Mouse (Mus musculus) embryo, embryonic 9.5 days (tissue): ENCODE results near the gene Smagp.
"Not testable (repeated sequence)": the region's sequence is repeated elsewhere in the genome, so short reads cannot be mapped to it uniquely, and the experiment has no call there.

ENCODE experiments used
- DNase-seq: peaks from one replicate; pipeline ENCODE4 v3.0.0-alpha.2; 2017; ENCODE audit errors: extremely low spot score

Smagp gene

DNA sequence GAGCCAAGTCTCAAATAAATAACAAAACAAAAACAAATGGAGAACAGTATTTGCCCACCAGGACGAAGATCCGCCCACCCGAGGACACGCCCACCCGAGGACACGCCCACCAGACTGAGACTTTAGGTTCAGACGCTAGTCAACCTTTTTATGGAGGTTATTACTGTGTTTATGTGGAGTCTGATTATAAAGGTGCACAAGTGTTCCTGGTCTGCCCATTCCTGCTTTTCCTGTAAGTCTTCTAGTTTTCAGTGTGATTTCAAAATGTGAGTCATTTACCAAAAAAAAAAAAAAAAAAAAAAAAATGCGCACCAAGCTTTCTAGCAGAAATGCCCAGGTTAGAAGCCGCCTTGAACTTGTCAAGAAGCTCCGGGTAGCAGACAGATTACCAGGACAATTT is 9.5 kb downstream of the Smagp start:
- DNase-seq = no peak

DNA sequence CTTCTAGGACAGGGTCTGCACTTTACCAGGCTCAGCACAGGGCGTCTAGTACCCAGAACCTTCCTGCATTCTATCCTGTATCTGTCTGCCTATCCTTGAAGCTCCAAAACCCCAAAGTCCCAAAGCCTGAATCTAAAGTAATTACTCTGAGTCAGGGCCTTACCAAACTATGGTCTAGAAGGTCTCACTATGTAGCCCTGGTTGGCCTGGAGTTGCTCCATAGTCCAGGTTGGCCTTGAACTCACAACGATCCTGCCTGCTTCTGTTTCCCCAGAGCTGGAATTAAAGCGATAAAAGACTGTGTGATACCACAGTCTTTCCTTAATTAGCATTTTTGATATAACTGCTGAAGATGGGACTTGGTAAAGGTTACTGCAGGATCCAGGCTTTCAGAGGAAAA is 12.3 kb downstream of the Smagp start:
- DNase-seq = no peak

DNA sequence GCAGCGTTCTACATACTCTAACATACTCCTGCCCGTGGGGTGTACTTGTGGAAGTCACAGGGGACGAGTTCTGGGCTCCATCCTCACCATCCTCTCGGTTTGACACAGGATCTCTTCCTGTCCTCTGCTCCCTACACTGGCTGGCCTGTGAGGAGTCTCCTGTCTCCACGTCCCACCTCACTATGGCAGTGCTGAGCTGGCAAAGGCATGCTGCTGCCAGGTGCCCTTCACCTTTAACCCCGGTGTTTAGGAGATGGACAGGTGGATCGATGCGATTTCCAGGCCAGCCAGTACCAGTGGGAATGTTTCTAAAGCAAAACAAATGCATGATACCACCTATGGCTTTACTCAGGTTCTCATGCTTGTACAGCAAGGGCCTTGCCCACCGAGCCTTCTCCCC is 13.0 kb downstream of the Smagp start:
- no peak for DNase-seq

DNA sequence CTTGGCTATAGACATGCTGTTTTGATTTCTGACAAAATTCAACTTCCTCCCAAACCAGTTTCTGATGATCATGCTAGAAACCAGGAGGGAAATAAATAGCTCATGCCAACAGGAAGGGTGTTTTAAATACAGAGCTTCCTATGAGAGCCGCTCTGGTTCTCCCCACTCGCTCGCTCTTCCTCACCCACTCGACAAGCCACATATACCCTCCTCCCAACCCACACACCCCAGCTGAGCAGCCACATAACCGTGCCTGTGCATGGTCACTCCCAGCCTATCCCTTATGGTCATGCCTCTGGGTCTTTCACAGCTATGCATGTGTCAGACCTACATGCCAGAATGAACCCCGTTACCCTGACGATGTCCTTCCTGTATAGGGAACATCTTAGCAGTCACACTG is 14.6 kb downstream of the Smagp start:
- DNase-seq = no peak

DNA sequence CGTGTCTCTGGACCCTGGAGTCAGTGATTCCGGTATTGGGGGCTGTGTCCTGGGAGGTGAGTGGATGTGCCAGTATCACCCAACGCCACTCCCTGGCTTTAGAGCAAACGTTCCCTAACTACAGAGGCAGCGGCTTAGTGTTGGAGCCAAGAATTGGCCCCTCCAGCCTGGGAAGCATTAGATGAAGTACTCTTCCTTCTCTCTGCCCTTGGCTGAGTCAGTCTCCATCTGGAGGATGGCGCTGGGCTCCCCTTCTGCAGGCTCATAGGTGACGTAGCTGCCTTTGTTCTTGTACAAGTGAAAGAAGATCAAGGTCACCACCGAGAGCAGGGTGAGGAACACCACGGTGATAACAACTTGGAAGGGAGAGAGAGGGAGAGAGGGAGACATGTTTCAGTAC is 15.1 kb downstream of the Smagp start:
- DNase-seq = not testable (repeated sequence)

DNA sequence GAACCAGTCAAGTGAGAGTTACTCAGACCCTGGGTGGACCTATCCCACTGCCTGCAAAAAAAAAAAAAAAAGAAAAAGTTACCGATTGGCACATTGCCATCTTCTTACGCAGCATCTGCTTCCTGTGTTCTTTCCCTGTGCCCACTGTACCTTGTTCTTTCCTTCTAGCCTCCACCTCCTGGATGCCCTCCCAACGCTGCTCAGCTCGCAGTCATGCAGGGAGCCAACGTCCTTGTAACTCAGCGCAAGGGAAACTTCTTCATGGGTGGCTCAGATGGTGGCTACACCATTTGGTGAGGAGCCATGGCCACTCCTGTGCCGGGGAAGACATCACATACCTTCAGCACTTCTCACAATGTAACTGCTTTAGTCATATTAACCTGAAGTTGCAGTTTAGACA is 17.5 kb downstream of the Smagp start:
- no peak for DNase-seq

DNA sequence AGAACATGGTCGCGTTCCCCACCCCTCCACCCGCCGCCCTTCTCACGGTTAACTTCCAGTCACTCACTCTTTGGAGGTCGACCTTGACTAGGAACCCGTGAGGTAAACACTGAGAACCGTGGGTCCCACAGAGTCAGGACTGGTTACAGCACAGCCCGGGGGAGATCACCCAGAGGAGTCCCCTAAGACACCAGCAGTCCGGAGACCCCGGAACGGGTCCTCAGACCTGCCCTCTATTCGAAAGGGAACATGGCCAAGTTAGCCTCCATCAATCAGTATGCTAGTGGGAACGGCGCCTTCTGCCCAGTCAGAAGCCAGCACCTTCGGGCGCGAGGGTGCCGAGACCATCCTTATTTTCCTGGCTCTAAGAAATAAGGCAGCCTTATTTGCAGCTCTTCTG is 20.5 kb downstream of the Smagp start:
- no peak for DNase-seq

DNA sequence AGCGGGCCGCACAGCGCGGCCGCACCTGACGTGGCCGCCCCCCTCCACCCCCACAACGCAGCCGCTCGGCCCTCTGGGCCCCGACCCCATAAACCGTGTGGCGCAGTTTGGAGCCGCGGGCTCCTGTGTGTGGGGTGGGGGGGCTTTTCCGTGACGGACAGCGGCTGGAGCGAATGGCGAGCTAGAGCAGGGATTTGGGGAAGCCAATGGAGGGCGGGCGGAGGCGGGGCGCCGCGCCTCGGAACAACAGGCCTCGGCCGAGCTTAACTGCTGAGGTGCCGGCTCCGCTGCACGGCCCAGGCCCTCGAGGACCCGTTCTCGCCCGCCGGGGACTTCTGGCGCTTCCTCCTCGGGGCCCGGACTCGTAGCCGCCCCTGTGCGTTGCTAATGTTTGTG is 20.9 kb downstream of the Smagp start:
- peak; percentile 90 for DNase-seq

DNA sequence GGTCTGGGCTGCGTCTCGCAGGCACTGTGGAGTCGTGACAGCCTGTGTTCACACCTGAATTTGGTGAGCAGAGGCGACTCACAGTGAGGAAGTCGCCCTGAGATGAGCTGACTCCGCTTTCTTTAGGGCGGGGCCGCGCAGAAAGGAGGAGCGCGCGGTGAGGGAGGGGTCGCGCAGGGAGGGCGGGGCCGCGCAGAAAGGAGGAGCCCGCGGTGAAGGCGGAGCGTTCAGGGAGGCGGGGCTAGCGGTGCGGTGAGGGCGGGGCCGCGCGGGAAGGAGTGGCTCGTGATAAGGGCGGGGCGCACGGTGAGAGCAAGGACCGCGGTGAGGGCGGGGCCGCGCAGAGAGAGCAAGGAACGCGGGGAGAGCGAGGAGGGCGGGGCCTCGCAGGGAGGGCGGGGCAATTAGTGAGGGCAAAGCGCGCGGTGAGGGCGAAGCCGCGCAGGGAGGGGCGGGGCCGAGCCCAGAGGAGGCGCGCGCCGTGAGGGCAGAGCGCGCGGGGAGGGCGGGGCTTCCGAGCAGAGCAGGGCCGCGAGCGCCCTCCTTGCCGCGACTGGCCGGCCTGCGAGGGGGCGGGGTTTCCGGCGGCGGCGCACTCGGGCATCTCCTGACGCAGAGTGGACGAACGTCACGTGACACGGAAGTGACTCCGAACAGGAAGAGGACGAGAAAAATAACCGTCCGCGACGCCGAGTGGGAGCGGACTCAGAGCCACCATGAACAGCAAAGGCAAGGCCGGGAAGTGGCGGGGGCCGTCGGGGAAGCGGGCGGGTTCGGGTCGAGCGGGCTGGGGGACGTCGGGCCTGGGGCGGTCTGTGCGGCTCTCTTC is 21.5 kb downstream of the Smagp start, which contains the start of gene Dazap2:
Dazap2 (plus strand) TSS at position 354 of the 829 bp plus-strand sequence.
- peak; percentile 100 for DNase-seq

DNA sequence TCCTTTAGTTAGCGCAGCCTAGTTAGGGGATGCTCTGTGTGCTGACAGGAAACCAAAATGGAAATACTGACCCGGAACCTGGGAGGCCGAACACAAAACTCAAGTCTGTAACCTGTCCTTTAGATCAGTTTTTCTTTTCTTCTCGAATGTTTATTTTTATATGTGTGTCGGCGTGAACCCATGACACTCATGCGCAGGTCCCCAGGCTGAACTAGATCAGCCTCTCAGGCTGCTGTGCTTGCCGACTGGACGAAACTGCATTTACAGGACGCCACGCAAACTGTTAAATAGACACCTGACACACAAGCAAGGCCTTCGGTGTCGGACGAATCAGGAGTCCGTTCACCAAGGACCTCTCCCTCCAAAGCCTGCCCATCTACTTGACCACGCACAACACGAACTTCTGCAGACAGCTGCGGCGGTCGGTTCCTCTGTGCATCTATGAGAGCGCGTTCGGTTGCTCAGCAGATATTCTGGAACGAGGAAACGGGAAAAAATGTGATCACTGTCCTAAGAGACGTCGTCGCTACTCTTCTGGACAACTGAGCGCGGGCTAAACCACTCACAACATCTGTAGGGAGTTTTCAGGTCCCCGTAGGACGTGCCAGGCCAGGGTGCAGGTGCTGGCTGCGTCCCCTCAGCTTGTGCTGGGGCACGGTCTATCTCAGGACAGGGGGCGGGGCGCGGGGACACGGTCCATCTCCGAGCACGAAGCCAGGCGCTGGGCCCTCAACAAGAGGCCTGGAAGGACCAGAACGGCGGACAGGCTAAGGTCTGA is 22.3 kb downstream of the Smagp start:
- no peak for DNase-seq

DNA sequence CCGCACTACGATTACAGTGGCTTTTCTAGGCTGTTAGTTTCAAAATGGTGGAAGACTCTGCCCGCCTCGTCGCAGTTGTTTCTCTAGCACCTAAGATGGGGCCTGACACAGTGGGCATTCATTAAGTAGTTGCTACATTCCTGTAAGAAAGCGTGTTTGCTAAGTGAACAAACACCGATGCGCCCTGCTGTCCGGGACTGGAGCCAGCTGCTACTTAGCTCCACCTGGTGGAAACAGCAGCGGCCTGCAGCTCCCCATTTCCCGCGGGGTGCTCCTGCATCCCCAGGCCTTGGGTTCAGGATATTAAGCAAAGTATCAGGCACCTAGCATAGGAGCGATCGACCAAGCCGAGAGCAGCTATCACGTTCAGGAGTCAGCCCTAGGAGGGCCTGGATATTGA is 23.2 kb downstream of the Smagp start:
- DNase-seq = peak; percentile 77

DNA sequence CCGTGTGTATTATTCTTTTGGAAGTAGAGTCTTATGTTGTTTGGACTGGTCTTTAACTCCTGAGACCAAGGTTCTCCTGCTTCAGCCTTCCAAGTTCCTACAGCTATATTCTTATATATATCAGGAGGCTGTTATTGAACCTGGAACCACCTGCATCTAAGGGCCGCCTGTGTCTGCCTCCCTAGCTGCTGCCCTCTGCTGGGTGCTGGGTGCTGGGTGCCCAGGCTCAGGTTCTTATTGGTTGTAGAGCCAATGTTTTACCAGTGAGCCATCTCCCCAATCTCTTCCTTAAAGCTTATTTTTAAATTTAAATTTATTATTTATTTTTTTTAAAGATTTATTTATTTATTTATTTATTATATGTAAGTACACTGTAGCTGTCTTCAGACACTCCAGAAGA is 24.3 kb downstream of the Smagp start:
- DNase-seq = no peak

DNA sequence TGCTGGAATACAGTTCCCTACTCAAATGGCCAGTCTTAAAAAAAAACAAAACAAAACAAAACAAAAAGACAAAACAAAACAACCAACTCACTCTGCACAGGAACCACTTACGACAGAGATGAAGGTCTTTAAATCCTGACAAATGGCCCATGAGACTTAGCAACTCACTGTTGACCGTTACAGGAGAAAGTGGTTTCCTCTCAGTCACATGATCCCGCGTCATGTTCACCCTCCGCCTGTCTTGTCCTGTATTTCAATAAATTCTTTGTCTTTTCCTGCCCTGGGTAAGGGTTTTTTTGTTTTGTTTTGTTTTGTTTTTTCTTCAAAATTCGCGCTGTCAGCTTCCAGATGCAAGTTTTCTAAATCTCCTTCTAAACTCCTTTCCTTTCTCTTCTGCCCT is 24.8 kb downstream of the Smagp start:
- no peak for DNase-seq

DNA sequence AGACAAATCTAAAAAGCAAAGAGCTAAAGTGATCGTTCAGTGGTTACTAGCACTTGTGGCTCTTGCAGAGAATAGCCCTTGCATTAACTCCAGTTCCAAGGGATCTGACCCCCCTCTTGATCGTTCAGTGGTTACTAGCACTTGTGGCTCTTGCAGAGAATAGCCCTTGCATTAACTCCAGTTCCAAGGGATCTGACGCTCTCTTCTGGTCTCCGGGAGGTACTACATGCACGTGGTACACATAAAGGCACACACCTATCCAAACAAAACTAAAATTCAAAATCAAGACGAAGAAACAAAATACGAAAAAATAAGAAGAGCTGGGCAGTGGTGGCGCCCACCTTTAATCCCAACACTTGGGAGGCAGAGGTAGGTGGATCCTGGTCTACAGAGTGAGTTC is 30.1 kb downstream of the Smagp start:
- not testable (repeated sequence) for DNase-seq

DNA sequence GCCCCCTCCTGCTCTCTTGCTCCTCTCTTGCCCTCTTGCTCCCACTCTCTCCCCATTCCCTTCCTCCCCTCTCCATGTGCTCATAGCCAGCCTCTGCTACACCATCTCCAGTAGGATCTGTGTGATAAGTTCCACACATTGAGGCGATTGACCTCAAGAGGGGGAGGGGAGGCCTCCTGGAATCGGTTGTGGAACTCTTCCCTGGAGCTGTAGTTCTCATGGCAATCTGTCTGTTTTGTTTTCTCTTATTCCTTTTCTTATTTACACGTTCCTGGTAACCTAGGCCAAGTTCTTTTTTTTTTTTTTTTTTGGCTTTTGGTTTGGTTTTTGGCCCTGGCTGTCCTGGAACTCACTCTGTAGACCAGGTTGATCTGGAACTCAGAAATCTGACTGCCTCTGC is 35.1 kb downstream of the Smagp start:
- no peak for DNase-seq

DNA sequence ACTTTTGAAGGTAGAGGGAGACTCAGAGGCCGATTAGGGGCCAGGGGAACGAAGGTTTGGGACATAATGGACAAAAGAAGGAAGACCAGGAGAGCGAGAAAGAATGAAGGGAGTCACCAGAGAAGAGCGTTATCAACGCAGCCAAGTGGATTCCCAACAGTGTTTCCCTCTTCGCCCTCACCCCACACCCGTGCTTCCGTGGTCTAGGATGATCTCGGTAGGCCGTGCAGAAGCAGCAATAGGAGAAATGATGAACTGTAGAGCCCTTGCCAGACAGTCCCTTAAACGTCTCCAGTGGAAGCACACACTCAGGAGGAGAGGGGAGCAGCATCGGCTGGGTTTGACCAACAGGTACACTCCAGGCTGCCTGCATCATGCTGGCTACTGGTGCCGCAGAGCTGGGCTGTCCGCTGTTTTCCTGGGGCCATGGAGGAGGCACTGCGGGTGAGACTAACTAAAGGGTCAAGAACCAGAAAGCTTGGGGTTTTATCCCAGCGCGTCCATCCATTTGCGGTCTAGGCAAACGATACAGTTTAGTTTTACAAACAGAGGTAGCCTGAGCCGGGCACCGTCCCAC is 36.0 kb downstream of the Smagp start:
- no peak for DNase-seq

DNA sequence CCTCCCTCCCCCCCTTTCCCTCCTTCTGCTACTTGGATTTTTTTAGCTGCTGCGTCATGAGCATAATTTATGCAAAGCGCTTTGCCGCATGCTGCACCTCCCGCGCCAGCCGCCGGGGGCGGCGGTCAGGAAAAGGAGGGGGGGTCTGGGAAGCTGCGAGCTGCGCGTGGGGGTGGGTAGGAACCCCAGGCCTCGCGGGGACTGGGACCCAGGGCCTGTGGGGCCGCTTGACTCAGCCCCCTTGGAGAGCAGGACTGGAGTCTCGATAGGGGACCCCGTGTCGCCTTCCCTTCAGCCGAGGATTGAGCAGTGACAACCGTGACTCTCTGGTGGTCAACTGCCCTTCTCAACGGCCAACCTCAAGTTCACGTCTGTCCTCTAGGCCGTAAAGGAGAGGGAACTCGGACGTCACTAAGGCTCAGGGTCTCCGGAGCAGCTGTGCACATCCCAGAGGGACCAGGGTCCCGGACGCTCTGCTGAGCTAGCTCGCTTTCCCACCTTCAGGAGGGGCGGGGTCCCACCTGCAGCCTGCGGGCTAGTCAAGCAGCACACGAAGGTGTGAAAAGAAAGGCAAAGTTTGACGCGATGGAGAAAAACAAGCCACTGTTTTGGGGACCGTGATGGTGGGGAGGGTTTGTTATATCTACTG is 36.6 kb downstream of the Smagp start:
- DNase-seq = peak; percentile 78

DNA sequence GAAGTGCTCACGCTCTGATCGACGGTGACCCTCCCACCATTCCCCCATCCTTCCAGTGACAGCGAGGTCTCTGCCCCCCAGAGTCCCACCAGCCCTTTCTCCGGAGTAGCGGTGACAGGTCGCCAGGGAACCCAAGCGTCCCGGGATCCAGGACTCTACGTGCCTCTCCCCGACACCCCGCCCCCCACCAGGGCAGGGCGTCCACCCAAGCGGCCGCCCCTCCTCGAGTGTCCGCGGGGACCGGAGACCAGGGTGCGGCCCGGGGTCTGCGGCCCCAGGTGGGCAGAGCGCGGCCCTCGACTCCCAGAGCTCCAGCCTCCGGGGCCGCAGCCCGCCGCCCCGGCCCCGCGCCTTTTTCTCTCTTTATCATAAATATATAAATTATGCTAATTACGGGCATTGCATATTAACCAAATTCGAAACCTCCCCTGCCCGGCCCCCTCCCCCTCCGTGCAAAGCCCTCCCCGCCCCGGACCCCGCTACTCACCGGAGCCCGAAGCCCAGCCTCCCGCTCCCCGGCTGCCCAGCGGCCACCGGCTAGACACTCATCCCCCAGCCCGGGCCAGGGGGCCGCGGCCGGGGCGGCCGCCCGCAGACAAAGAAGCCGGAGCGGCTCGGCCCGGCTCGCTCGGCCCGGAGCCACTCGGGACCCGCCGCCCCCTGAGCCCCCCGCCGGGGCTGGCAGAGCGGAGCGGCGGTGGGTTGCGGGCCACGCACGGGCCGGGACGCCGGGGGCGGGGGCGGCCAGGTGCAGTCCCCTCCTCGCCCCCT is 37.3 kb downstream of the Smagp start, which contains the start of gene Pou6f1:
Pou6f1 (minus strand) TSS at position 709 of the 771 bp plus-strand sequence.
- peak; percentile 58 for DNase-seq

DNA sequence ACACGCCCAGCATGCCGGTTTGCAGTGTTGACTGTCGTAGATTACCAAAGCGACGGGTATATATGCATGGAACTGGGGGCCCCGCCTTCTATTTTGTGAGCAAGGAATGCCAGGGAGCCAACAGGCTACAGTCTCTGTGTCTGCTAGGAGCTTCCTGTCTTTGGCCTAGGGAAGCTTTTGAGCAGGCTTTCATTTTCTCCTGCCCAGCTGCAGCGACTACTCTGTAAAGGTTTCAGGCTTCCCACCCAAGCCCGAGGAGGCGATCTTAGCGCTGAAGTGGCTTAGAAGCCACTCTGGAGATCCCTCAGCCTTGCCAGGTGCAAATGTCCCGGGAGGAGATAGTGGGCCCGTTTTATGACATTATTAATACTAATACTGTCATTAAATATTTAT is 37.9 kb downstream of the Smagp start:
- DNase-seq = peak; percentile 32

DNA sequence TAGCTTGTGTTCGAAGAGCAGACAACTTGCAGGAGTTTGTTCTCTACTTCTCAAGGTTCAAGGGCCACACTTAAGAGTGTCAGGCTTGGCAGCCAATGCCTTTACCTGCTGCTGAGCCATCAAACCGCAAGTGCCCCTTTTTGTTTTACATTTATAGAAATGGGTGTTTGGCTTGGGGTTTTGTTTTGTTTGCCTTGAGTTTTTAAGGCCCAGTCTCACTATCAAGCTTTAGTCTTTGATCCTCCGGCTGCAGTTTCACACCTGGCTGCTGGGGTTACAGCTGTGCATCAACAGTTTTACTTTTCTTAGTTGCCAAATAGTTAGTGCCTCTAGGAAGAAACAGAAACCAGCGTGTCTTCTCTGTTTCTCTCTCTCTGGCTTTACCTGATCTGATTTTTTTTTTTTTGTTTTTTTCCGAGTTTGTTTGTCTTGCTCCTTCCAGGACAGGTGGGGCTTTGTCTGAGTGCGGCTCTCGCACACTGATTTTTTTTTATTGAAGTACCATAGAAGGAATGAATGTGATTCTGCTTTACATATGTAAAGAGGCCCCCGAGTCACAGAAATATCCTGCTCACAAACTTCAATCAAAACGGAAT is 38.4 kb downstream of the Smagp start:
- DNase-seq = no peak

DNA sequence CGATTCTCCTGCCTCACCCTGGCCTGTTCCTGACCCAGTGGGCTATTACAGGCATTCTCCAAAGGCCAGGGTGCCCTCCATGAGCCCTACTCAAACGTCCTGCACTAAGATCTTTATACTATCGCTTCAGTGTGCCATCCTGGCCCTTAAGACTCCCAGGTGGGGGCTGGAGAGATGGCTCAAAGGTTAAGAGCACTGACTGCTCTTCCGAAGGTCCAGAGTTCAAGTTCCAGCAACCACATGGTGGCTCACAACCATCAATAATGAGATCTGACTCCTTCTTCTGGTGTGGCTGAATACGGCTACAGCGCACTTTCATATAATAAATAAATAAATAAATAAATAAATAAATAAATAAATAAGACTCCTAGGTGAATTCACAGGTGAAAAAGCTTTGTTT is 43.9 kb downstream of the Smagp start:
- no peak for DNase-seq
